Mouse (Mus musculus) mouse embryonic stem cell (cell line): Measurements from ENCODE around the gene Tmtc1.

Experiments
- in situ Hi-C, 2 experiments: fragments of 300-500 bp; cut with MboI; formaldehyde crosslinking; loops; 1 replicate in 1 of 2; 3 replicates in 1 of 2; pipeline ENCODE4 v1.14.3; 2019 to 2020; ENCODE audit warnings: low sequenced_read_pairs in 2 of 2, low pct_unique_long_range_greater_than_20kb in 1 of 2, mixed read lengths in 1 of 2; ENCODE audit not compliant: unreplicated experiment in 1 of 2

The Tmtc1 gene

DNA sequence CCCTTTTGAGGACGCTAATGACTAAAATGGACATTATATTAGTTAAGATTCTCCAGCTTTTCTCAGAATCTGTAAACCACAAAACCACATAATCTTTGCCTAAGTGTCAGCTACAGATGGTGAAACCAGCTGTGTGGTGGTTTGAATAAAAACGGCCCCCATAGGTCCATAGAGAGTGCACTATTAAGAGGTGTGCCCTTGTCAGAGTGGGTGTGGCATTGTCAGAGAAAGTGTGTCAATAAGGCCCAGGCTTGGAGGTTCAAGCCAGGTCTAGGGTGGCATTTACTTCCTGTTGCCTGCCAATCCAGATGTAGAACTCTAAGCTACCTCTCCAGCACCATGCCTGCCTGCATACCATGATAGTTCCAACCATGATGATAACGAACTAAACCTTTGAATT lies 99.2 kb downstream of the Tmtc1 start:
- in situ Hi-C loops, result no loop called here

DNA sequence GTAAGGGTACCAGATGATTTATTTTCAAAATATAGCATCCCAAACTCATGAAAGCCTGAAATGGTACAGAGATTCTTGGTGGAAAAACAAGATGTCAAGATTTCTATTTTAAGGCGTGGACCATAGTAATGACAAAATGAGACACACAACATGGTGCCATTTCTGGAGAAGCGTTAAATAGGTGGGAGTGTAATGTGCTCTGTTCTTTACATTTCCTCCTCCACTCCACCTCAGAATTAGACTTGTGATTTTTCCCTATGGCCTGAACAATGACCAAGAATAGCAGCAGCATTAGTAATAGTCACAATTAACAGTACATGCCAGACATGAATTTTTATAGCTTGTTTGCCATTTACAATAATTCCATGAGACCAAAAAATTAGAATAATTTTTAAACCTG lies 102.0 kb downstream of the Tmtc1 start:
- in situ Hi-C loops, result no loop called here

DNA sequence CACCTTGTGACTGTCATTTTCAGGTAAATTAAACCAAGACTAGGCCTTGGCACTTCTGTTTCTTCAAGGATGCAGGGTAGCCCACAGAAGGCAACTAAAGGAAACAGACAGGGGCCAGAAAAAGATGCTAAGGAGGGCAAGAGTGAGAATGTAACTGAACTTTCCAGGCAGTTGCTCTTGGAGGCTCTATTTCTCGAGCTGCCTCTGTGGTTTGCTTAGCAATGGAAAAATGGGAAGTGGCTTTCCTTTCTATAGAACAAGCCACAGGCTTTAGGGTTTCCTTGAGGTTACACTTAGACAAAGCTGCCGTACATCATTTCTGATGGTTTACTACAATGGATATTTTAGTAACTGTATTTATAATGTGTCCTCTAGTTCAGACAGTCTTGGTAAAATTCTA lies 102.4 kb downstream of the Tmtc1 start:
- in situ Hi-C loops, result no loop called here

DNA sequence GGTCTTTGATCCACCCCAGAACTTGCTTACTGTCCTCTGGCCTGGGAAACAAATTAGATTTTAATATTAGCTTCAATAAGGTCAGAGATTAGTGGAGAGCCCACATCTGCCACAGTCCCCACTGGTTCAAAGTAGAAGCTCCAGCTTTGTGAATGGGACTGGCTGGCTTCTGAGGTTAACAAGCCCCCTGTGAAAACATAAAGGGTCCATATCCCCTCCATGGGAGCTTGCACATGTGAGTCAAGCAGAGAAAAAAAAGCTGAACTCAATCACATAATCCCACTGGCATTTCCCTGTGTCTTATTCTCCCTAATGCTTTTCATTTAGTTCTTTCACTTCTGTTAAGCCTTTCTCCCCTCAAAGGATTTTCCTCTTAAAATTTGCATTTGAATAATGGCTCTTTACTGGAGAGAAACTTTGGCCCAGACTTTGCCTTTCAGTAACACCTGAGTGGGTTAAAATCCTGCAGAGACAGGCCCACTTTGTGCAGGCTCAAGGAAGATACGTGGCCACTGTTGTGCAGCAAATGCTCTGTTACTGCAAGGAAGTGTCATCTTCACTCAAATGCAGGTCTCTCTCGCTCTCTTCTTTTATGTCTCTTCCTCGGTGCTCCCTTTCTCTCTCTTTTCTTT lies 105.7 kb downstream of the Tmtc1 start:
- in situ Hi-C loops, result no loop called here

DNA sequence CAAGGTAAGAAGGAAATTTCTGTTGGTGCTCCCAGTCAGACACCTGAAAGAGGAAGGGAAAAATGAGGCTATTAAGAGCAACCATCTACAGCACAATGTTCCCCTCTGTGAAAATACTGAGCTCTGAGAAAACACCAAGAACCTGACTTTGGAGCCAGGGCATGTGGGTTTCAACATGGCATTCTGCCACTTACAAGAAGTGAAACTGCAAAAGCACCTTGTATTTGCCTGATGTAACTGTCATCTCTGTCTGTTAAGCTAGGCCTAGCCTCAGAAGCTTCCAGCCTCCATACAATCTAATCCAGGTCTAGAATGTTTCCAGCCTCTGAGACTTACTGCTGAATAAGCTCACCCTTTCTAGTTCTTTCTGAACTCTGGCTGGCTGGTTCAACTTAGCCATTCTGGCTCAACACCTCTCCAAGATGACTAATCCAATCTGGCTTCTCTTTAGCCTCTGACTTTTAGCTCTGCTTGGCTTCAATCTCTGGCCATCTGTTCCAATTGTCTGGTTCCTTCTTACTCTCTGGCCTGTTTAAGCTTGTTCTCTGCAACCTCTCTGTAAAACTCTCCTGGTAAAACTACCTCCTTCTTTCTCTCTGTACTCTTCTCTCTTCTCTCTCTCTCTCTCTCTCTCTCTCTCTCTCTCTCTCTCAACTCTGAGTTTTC lies 107.8 kb downstream of the Tmtc1 start:
- in situ Hi-C loops, result no loop called here

DNA sequence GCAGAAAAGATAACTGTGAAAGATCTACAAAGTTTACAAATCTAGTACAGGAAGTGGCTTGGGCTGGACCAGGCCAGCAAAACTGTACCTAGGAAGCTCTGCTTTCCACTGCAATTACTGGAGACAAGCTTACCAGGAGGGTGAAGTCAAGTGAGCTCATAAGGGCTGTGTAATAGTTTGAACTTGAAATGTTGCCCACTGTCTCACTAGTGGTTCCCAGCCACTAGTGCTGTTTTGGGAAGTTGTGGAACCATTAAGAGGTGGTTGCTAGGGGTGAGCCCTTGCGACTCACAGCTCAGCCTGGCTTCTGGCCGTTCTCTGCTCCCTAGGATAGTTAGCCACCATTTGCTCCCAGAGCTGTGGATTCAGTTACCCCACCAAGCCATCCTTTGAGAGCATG lies 112.3 kb downstream of the Tmtc1 start:
- in situ Hi-C loops, result no loop called here

DNA sequence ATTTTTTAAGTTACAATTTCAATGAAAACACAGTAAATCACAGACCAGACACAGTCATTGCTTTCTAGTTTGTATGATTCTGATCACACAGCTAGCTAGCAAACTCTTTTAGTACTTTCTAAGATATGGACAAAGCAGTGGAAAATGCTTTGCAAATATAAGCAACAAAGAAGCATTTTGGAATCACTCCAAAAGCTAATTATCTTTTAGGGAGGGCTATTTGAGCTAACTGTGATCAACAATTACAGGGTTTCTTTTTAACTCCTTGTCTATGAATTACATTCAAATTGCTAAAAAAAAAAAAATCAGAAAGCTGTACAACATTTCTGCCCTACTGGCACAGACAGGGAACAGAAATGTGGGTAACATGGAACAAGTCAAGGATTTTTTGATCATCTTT lies 114.2 kb downstream of the Tmtc1 start:
- in situ Hi-C loops, result no loop called here

DNA sequence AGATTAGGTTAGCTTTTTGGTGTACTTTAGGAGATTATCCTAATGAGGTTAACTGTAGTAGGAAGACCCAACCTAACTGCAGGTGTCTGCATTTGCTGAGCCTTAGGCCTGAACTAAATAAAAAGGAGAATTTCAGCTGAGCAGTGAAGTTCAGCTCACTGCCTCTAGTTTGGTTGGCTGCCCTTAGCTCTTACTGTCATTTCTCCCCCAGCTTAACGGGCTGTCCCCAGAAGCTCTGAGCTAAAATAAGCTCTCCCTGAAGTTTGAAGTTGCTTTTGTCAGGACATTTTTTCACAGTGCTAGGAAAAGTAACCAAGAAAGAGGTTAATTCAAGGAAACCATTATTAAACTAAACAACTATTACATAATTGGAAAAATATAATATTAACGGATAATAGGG lies 115.3 kb downstream of the Tmtc1 start:
- in situ Hi-C loops, result no loop called here

DNA sequence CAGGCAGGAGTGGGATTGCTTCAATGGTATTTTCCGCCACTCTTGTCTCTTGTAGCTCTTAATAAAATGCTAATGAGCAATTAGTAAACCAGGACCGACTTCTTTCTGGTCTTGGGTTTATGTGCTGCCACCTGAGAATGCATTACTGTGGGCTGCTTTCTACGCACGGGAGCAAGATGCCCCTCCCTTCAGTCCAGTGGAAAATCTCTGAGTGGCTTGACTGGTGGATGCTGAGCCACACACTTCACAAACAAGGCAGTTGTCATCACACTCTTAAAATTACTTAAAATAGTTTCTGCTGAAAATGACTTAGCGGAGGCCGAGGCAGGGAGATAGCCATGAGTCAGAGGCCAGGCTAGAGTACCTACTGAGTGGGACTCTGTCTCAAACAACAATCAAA lies 116.1 kb downstream of the Tmtc1 start:
- in situ Hi-C loops, result no loop called here

DNA sequence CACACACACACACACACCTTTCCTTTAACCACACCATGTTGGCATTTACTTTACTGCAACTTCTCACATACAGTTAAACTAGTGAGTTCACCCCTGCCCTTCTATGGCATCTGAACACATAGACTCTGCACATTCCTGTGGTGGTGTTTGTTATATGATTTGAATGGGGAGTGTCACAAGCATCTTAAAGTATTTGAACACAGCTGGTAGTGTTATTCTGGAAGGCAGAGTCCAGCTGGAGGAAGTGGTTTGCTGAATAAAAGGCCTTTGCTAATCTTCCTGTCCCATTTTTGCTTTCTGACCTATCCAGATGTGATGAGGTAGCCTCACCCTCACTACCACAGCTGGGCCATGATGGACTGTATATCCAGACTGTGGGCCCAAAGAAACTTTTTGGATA lies 125.5 kb downstream of the Tmtc1 start:
- in situ Hi-C loops, result no loop called here

DNA sequence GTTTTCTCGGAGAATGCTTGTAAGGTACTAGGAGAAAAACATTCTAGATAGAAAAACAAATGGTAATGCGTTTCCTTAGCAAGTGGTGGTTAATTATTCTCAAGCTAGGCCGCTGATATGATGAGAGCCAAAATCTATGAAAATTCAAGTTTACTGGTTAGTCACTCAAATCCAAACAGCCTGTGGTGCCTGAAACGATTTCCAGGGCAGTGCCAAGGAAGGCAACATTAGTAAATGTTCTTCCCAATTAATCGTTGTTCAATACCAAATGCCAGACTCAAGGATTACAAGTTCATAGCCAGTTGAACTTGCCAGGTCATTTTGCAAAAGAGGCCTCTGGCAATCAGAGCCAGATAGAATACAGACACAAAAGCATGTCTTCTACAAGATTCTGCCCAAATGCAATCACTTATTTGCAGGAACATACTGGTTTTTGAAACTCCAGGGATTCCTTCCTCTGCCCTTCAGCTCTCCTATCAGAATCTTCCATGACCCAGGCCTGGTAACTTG lies 128.6 kb downstream of the Tmtc1 start:
- in situ Hi-C loops, result no loop called here

DNA sequence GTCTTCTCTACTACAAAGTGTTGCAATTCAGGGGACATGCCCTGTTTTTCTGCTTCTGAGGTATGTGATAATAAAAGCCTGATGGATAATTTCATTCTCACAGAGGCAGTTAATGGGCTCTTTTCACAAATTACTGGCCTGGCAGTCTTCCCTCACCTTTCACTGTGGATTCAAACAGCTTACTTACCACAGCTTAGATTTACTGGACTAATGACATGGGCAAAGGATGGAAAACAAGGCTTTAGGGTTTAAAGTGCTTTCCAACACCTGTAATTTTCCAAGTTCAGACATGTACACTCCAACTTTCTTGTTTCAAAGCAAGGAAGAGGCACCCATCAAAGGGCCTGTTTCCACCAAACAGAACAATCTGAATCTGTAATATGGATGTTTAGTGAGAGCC lies 129.1 kb downstream of the Tmtc1 start:
- in situ Hi-C loops, result no loop called here

DNA sequence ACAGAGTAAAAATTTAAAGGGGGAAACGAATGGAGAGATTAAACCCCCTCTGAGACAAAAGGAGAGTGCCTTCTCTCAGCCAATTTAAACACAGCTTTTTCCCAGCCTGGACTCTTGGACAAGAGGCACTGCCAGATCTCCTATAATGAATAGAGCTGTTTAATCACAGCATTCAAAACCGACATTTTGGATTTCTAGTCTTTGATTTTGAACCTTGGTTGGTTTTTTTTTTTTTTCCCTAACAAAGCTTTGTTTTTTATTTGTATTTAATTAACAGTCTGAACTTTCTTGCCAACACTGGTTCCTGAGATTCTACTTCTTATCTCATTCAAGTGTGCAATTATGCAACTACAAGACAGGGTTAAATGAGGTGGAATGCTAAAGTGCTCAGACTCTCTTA lies 133.2 kb downstream of the Tmtc1 start:
- in situ Hi-C loops, result no loop called here

DNA sequence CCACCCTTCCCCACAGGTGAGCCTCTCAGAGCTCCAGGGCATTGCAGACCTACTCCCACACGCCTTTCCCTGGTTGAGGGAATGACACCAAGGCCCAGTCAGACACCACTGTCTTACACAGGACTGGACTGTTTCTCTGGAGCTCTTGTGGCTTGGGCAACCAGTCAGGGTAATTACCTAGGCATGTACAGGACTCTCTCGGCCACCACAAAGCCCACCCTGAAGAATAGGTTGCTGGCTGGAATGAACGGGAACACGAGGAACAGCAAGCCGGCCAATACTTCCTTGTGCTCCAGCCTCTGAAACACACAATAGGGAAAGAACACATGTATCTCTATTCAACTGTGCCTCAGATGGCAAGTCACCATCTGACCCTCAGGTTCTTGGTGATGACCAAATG lies 138.4 kb downstream of the Tmtc1 start:
- in situ Hi-C loops, result no loop called here

DNA sequence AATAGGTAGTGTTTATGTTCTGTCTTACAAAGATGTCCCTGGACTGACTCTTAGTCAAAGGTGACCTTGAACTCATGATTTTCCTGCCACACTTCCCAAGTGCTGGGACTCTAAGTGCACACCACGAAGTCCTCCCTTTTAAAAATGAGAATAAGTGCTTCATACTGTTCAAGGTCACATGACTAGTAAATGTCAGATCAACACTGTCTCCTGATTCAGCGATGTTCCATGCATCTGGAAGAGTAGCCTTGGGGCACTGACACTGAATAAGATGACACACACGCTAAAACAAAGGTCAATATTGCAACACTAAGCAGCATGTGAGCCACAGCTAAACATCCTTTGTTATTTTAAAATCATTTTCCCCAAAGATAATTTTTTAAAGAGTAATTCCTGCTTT lies 139.0 kb downstream of the Tmtc1 start:
- in situ Hi-C loops, result no loop called here

DNA sequence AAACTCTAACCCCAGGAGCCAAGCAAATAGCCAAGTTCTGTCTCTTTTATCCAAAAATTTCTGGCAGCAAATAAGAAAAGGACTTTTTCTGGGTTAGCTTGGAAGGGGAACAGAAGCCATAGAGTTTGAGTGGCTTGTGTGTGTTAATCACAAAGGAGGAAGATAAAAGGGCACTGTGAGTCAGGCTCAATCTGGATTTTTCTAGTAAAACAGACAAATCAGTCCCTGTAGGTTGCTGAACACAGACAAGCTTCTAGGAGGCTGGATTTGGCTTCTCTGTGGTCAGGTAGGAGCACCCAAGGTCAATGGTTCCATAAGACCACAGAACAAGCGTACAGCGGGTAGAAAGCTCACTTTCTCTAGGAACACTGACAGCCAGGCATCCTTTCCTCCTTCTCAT lies 141.9 kb downstream of the Tmtc1 start:
- in situ Hi-C loops, result no loop called here

DNA sequence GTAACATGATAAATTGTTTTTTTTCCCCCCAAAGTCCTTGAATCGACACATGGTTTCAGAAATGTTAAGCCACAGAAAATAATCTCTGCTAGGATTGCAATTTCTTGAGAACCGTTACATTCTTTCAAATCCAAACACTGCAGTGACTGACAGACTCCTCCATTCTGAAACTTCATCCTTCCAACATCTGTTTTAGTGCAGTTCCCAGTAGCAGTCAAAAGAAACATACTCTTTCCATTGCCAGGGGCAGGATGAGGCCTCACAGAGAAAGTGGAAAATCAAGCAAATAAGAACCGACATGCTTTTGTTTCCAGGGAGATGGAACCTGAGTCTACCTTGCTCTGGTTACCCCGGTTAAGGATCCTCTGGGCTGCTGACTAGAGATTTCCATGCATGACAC lies 147.1 kb downstream of the Tmtc1 start:
- in situ Hi-C loops, result no loop called here

DNA sequence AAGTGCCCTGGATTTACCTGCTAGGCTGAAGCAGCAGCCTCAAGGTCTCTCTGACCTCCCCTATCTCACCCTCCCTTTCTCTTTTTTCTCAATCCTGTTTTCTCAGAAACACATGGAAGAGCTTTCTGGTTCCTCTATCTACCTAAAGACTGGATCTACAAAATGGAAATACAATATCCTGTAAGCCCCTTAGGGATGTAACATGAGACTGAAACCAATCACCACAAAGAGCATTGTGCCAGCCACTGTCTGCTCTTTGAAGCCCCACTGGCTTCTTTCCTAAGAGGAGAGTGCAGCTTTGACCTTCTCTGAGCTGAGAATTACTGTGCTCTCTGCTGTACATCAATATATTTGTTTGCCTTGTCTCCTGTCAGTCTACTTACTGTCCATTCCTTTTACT lies 147.8 kb downstream of the Tmtc1 start:
- in situ Hi-C loops, result no loop called here

DNA sequence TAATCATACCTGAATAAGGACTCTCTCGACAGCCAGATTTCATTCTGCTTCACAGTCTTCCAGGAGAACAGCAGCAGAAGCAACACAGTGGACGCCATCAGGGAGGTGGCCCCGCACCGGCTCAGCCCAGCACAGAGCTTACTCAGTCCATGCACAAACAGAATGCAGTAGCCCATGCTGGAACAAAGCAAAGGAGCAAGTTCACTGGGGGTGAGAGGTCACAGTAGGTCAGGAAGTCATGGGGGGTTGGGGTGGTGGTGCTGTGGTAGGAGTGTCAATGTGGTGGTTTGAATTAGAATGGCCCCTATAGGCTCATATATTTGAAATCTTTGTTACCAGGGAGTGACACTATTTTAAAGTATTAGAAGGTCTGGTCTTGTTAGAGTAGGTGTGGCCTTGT lies 149.7 kb downstream of the Tmtc1 start:
- in situ Hi-C loops, result no loop called here

DNA sequence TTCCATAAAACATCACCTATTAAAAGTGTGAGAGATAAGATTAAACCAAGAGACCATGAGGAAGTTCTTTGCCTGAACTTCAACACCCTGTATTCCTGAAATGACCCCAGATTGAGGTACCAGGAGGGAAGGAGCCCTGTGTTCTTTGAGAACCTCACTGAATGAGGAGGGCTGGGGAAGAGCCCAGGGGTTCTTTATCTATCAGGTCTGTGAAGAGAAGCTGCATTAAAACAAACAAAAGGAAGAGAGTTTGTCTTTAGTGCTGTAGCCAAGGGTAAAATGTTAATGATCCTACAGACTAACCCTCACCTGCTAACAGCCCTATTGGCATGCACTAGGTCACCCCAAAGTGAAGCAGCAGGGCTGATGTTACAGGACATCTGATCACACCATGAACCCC lies 153.3 kb downstream of the Tmtc1 start:
- in situ Hi-C loops, result no loop called here
